Mouse (Mus musculus) ES-Bruce4 (cell line): ENCODE data around the gene Slc22a12.

Experiments
- CTCF ChIP-seq: IDR thresholded peaks from one replicate; pipeline ENCODE4 v1.8.1; 2011; ENCODE audit warnings: low read depth, low read length
- POLR2A ChIP-seq: IDR thresholded peaks from one replicate; pipeline ENCODE4 v1.8.1; 2011; ENCODE audit warnings: low read length; ENCODE audit not compliant: insufficient read depth

DNA sequence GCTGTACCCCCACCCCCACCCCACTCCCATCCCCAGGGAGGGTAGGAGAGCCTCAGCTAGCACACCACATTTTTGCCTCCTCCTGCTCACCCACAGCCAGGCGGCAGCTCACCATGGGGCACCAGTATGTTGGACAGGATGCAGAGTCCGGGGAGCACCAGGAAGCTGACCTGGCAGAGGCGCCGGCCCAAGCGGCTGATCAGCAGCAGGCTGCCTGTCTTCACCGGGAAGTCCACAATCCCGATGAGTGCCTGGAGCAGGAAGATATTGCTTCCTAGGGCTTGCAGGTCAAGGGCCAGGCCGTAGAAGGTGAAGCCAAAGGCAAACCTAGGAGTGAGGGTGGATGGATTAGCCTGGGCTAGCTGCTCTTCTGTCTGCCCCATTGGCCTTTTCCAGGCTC lies 5.3 kb downstream of the Slc22a12 start:
- no peak for TF ChIP-seq CTCF
- no peak for TF ChIP-seq POLR2A
